Mouse (Mus musculus) testis, adult 2 months (tissue): ENCODE data around the gene Hectd4. TPM values are rescaled to one million over a fixed set of nuclear protein-coding genes. Genes with fewer than 3 reads are reported as not detected.

Experiments used
- H3K27ac ChIP-seq: fragments of 200-500 bp; 2 replicates; pipeline ENCODE4 v1.5.1; 2012; ENCODE audit warnings: low read depth, low read length; ENCODE audit not compliant: control insufficient read depth, insufficient read depth
- H3K27me3 ChIP-seq: fragments of 200-500 bp; 2 replicates; pipeline ENCODE4 v1.6.1; 2012; ENCODE audit warnings: mild to moderate bottlenecking, low read length, moderate library complexity; ENCODE audit not compliant: control insufficient read depth, insufficient read depth
- H3K36me3 ChIP-seq: fragments of 200-500 bp; 2 replicates; pipeline ENCODE4 v1.6.1; 2012; ENCODE audit warnings: mild to moderate bottlenecking, low read length; ENCODE audit not compliant: control insufficient read depth, insufficient read depth
- H3K4me1 ChIP-seq: fragments of 200-500 bp; 2 replicates; pipeline ENCODE4 v1.6.1; 2012; ENCODE audit warnings: low read length; ENCODE audit not compliant: control insufficient read depth, insufficient read depth
- H3K4me3 ChIP-seq: fragments of 200-500 bp; 2 replicates; pipeline ENCODE4 v1.5.1; 2012; ENCODE audit warnings: low read depth, mild to moderate bottlenecking, low read length, moderate library complexity, mixed read lengths; ENCODE audit not compliant: control insufficient read depth
- CTCF ChIP-seq: fragments of 200-500 bp; IDR thresholded peaks from 2 replicates; pipeline ENCODE4 v1.5.1; 2012; ENCODE audit warnings: low read depth, mild to moderate bottlenecking, inconsistent platforms, low read length, moderate library complexity; ENCODE audit not compliant: control insufficient read depth, insufficient read depth, insufficient replicate concordance
- POLR2A ChIP-seq: fragments of 200-500 bp; IDR thresholded peaks from 2 replicates; pipeline ENCODE4 v1.6.1; 2012; ENCODE audit warnings: low read depth, mild to moderate bottlenecking, inconsistent platforms, low read length, moderate library complexity; ENCODE audit not compliant: control insufficient read depth
- polyA plus RNA-seq: library from polyadenylated mRNA; depleted of rRNA; stranded (reverse); fragments of >200 nt; gene quantifications from 2 replicates; pipeline ENCODE4 v1.2.3, GENCODE M21; 2012

The Hectd4 gene
- polyA plus RNA-seq, 1 experiment = 41.8 TPM

DNA sequence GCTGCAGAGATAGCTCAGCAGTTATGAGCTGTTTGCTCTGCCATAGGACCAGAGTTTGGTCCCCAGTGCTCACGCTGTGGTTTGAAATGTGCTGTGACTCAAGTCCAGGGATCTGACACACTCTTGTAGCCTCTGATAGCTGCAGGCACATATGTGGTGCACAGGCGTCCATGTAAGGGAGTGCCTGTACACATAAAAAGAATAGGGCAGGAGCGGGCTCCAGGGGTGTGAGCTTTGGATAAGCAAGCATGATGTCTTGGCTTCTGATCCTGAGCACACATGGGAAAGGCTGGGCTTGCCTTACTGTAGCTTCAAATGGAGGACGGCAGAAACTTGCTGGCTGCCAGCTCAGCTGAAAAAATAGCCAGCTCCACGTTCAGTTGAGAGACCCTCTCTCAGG, 175.6 kb downstream of the Hectd4 start:
- Histone ChIP-seq H3K27me3 (no peaks in the 10 kb centered on the region), H3K36me3 (no peaks in the 10 kb centered on the region; the same call in 1 of the 2 replicates), H3K4me3 (no peak overlapping the region), H3K4me1 (peaks cover 7% of the 10 kb centered on the region), H3K27ac (no peak overlapping the region)
- no peak for TF ChIP-seq CTCF
- no peak for TF ChIP-seq POLR2A

DNA sequence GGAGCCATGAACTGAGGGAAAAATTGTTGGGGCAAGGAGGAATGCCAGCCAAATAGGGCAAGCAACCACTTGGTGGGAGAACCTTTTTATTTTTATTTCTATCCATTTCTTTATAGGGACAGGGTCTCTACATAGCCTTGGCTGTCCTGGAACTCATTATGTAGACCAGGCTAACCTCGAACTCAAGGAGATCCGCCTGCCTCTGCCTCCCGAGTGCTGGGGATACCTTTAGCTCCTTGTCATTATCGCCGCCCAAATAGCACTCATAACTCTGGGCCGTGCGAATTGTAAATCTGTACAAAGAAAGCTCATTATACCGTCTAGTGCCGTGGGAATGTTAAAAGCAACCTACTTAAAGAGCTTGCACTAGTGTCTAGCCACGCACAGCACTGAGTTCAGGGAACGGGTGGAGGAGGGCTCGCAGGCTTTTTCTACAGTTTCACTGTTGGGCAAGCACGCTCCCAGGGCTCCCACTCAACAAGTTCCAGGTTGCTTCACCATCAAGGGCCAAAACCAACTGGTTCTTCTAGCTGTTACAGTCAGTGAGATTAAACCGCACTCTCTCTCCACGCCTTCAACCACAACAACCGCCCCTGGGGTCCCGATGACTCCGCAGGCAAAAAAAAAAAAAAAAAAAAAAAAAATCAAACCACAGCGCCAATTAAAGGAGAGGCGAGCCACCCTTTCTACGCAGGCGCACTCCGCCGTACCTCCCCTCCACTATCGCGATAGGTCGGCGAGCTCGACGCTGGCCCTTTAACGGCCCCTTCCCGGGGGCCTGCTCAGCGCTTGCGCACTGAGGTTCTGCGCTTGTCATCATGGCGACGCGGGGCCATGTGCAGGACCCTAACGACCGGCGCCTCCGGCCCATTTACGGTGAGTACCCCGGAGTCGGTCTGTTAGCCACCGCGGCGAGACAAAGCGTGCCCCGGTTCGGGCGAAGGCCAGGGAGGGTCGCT, 177.4 kb downstream of the Hectd4 start, which contains the start of gene Naa25:
TSS of gene Naa25 (plus strand) at position 750 of the 959 bp plus-strand sequence.
- no peaks in the 10 kb centered on the region for H3K27me3 ChIP-seq
- no peak for TF ChIP-seq CTCF
- TF ChIP-seq POLR2A = peak; percentile 58; the same call in 1 of the 2 replicates
- H3K36me3 ChIP-seq = no peaks in the 10 kb centered on the region; the same call in 1 of the 2 replicates
- H3K4me3 ChIP-seq = peak within 1 kb of the TSS; percentile 87
- H3K27ac ChIP-seq = peak within 1 kb of the TSS; percentile 95
- H3K4me1 ChIP-seq = peaks cover 7% of the 10 kb centered on the region

DNA sequence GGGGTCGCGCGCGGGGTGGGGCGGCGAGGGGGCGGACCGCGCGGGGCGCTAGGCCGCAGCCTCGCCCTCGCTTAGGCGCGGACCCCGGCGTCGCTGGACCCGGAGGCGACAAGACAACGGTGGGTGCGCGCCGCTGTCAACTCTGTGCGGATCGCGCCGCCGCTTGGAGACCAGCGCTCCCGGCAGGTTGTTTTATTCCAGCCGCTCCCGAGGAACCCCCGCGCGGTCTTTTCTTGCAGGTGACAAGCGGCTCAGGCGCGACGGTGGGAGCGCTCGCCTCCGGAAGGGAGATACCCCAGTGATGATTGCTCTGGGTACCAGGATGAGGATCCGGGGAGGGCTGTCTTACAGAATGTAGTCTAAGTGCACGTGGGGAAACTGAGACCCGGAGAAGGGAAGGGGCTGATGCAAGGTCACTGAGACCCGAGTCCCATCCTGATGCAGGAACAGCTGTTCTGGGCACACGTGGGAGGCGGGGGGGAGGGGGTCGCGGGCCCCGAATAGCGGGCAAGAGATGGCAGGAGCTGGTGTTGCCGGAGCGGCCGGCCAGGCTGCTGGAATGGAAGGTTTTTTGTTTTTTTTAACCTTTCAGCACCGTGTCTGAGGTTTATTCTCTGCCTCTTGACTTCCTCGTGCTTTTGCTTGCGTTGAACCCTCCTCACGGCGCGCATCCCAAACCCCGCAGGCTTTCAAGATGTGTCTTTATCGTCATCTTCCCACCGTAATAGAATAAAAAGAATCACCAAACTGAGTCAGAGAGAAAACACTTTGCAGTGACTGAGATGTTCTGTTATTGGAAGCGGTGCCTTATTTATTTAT, 178.3 kb downstream of the Hectd4 start:
- no peaks in the 10 kb centered on the region for H3K27me3 ChIP-seq
- peak overlapping the region; percentile 67 for H3K27ac ChIP-seq
- no peaks in the 10 kb centered on the region; the same call in 1 of the 2 replicates for H3K36me3 ChIP-seq
- no peak for TF ChIP-seq CTCF
- TF ChIP-seq POLR2A = no peak
- peaks cover 7% of the 10 kb centered on the region for H3K4me1 ChIP-seq
- peak overlapping the region; percentile 87 for H3K4me3 ChIP-seq

DNA sequence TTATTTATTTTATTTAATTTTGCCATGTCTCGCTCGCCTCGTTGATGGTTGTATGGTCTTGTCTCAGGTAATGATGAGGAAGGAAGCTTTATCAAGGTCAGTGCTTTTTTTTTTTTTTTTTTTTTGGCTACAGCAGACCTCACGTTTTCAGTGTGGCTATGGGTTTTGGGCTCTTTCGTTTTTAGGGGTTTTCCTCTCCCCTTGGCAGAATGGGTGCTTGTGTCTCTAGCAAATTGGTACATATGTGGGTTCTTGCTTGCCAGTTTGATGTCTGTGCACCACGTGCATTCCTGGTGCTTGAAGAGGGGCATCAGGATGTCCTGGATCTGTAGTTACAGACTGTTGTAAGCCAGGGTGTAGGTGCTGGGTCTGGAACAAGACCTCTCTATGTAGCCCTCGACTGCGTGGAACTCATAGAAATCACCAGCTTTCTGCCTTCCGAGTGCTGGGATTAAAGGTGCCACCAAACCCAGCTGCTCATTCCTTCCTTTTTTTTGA, 179.0 kb downstream of the Hectd4 start:
- no peaks in the 10 kb centered on the region; the same call in 1 of the 2 replicates for H3K36me3 ChIP-seq
- H3K4me1 ChIP-seq = peaks cover 7% of the 10 kb centered on the region
- no peaks in the 10 kb centered on the region for H3K27me3 ChIP-seq
- no peak overlapping the region for H3K27ac ChIP-seq
- TF ChIP-seq POLR2A = no peak
- TF ChIP-seq CTCF = no peak
- H3K4me3 ChIP-seq = peak overlapping the region; percentile 66

DNA sequence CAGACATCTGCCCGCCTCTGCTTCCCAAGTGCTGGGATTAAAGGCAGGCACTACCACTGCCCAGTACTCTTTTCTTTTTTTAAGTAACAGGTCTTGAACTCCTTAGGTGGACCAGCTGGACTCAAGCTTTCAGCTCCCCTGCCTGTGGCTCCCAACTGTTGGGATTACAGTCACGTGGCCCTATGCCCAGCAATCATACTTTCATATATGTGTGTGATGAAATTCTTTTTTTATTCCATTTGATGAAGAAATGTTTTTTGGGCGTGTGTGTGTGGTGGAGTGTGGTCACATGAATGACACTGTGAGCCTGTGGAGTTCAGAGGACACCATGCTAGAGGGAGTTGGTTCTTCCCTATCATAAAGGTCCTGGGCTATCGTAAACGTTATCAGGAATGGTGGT, 179.5 kb downstream of the Hectd4 start:
- peaks cover 7% of the 10 kb centered on the region for H3K4me1 ChIP-seq

DNA sequence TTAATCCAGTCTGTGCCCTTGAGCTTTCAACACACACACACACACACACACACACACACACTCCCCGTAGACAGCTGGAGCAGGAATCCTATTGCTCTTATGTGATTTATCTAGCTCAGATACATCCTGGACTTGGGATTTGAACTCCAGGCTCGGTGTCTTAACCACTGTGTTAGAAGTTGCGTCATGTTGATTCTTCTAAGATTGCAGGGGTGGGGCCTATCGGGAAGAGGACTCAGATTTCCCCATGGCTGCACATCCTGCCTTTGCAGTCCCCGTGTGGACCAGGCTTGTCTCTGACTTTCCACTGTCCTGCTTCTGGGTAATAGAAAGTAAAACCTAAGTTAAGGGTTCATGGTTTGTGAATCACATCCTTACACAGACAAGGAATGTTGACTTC, 180.0 kb downstream of the Hectd4 start:
- H3K27me3 ChIP-seq = no peaks in the 10 kb centered on the region
- no peaks in the 10 kb centered on the region; the same call in 1 of the 2 replicates for H3K36me3 ChIP-seq
- TF ChIP-seq POLR2A (no peak), CTCF (no peak)
- peaks cover 7% of the 10 kb centered on the region for H3K4me1 ChIP-seq
- H3K27ac ChIP-seq = no peak overlapping the region
- no peak overlapping the region for H3K4me3 ChIP-seq

More for the DNA sequence above, 179.5 kb downstream of the Hectd4 start:
- TF ChIP-seq CTCF = no peak
- no peak for TF ChIP-seq POLR2A
- Histone ChIP-seq H3K27ac (no peak overlapping the region), H3K27me3 (no peaks in the 10 kb centered on the region), H3K4me3 (peak overlapping the region; percentile 66), H3K36me3 (no peaks in the 10 kb centered on the region; the same call in 1 of the 2 replicates)
